8 mouse cellular contexts compared by ENCODE assay signal in genomic region chrX:47891243-47891906, GRCm38 (mm10). TPM values are rescaled to one million over a fixed set of nuclear protein-coding genes. Genes with fewer than 3 reads are reported as not detected.
DNase-seq lines count a peak whose midpoint lies in the region; ATAC-seq and TF ChIP-seq lines count a peak whose summit lies in the region.

No protein-coding gene starts in this region.

- H3K36me3 ChIP-seq in hindbrain, embryonic 12.5 days, result no peaks in the 10 kb centered on the region
- H3K36me3 ChIP-seq in midbrain, embryonic 14.5 days (ENCODE audit: control insufficient read depth, insufficient read depth, low read length), result no peaks in the 10 kb centered on the region

- H3K4me3 ChIP-seq in lung, adult 2 months (replicated peaks; ENCODE audit: extremely low read depth, low read depth, low read length), result peak overlapping the region; percentile 3
- H3K4me3 ChIP-seq in hindbrain, embryonic 12.5 days, result peak overlapping the region; percentile 58
- peak overlapping the region; percentile 53 for H3K4me3 ChIP-seq in midbrain, embryonic 14.5 days (replicated peaks; ENCODE audit: low read depth, low read length)

- peak; percentile 28 for DNase-seq in cerebellum, adult 11-12 months
- no peak for DNase-seq in lung, adult 2 months
- DNase-seq in lung, postnatal 4 days, result no peak
- peak; percentile 8 for DNase-seq in midbrain, embryonic 14.5 days
- DNase-seq in spleen, postnatal 10 days (ENCODE audit: low spot score in 2 of 2), result no peak

- TF ChIP-seq CTCF in lung, adult 2 months (IDR thresholded peaks at IDR 0.05; ENCODE audit: insufficient read depth, low read length), result no peak

- H3K4me2 ChIP-seq in hindbrain, embryonic 12.5 days (replicated peaks), result peak overlapping the region; percentile 50
- peak overlapping the region; percentile 57 for H3K4me2 ChIP-seq in midbrain, embryonic 14.5 days (ENCODE audit: low read length)

- TF ChIP-seq POLR2A in lung, adult 2 months (IDR thresholded peaks at IDR 0.05; ENCODE audit: borderline replicate concordance, extremely low read depth, low read depth, low read length), result no peak

- no peak for ATAC-seq in cerebellum, adult (ENCODE audit: insufficient number of reproducible peaks, low FRiP score, low TSS enrichment)
- peak; percentile 42 for ATAC-seq in hindbrain, embryonic 12.5 days (ENCODE audit: low FRiP score)
- ATAC-seq in midbrain, embryonic 14.5 days (ENCODE audit: low FRiP score, low TSS enrichment), result peak; percentile 69
- ATAC-seq in inflammation-experienced regulatory T-cells, adult 6 months, result no peak

- WGBS in lung, adult 2 months, result 23% methylated on average over 12 of the region's 12 CpGs
- 14% methylated on average over 11 of the region's 12 CpGs for WGBS in hindbrain, embryonic 12.5 days
- 16% methylated on average over 10 of the region's 12 CpGs for WGBS in midbrain, embryonic 14.5 days

- no peaks in the 10 kb centered on the region for H3K27me3 ChIP-seq in hindbrain, embryonic 12.5 days
- no peaks in the 10 kb centered on the region for H3K27me3 ChIP-seq in midbrain, embryonic 14.5 days (ENCODE audit: control insufficient read depth, insufficient read depth, low read length)

- H3K4me1 ChIP-seq in lung, adult 2 months (ENCODE audit: control insufficient read depth, insufficient read depth, low read length), result no peaks in the 10 kb centered on the region
- H3K4me1 ChIP-seq in hindbrain, embryonic 12.5 days, result no peaks in the 10 kb centered on the region
- H3K4me1 ChIP-seq in midbrain, embryonic 14.5 days (ENCODE audit: control insufficient read depth, insufficient read depth, low read length), result no peaks in the 10 kb centered on the region

- H3K27ac ChIP-seq in hindbrain, embryonic 12.5 days, result peak overlapping the region; percentile 81
- H3K27ac ChIP-seq in midbrain, embryonic 14.5 days (replicated peaks; ENCODE audit: low read depth, low read length), result peak overlapping the region; percentile 89

- no peaks in the 10 kb centered on the region for H3K9me3 ChIP-seq in hindbrain, embryonic 12.5 days (replicated peaks)
- H3K9me3 ChIP-seq in midbrain, embryonic 14.5 days (ENCODE audit: control insufficient read depth, low read length), result no peaks in the 10 kb centered on the region

- peak overlapping the region; percentile 73 for H3K9ac ChIP-seq in hindbrain, embryonic 12.5 days
- H3K9ac ChIP-seq in midbrain, embryonic 14.5 days (replicated peaks; ENCODE audit: low read length), result peak overlapping the region; percentile 73

RNA-seq across cellular contexts. Expression of gene Smarca1, which starts 1.4 kb away (rescaled TPM):
- polyA plus RNA-seq in lung, adult 2 months (2012; rRNA removed), result 0.22 and 0.68 TPM in 2 replicates
- 40.6 and 47.1 TPM in 2 replicates for polyA plus RNA-seq in hindbrain, embryonic 12.5 days (2016; fragmentation: Nextera tagmentation; extraction: Ambion mirVana)
- polyA plus RNA-seq in midbrain, embryonic 14.5 days (2014; fragmentation: Nextera tagmentation; extraction: Ambion mirVana), result 36.3 and 50.4 TPM in 2 replicates
- polyA plus RNA-seq in inflammation-experienced regulatory T-cells, adult 6 months (2017; shearing (Covaris generic)), result under 1 TPM in 1 of 3 experiments, not detected in 2; 0.07 TPM

RNA-seq across cellular contexts. Expression of gene Ocrl, which starts 20.8 kb away (rescaled TPM):
- 8.6 and 15.4 TPM in 2 replicates for polyA plus RNA-seq in lung, adult 2 months (2012; rRNA removed)
- 27.0 and 28.4 TPM in 2 replicates for polyA plus RNA-seq in hindbrain, embryonic 12.5 days (2016; fragmentation: Nextera tagmentation; extraction: Ambion mirVana)
- 29.4 and 36.8 TPM in 2 replicates for polyA plus RNA-seq in midbrain, embryonic 14.5 days (2014; fragmentation: Nextera tagmentation; extraction: Ambion mirVana)
- polyA plus RNA-seq in inflammation-experienced regulatory T-cells, adult 6 months (2017; shearing (Covaris generic)), result 1 to 10 TPM; 4.5 to 8.4 (median 7.4) TPM

Comparison
In these comparisons a context has a peak if more than half of its experiments do, and no peak if none do; other contexts are left out.
1. DNase-seq: peak in cerebellum, adult 11-12 months (single experiment) and midbrain, embryonic 14.5 days (single experiment); none in lung, adult 2 months (single experiment), lung, postnatal 4 days (0 of 2) and spleen, postnatal 10 days (0 of 2).
2. ATAC-seq: peak in hindbrain, embryonic 12.5 days (single experiment) and midbrain, embryonic 14.5 days (single experiment); none in cerebellum, adult (single experiment) and inflammation-experienced regulatory T-cells, adult 6 months (single experiment).
3. H3K4me3 ChIP-seq: peak in every context shown above with its lines; median percentile 58 in hindbrain, embryonic 12.5 days; 53 in midbrain, embryonic 14.5 days; 3 in lung, adult 2 months.
4. RNA of gene Smarca1, which starts 1.4 kb away (polyA plus RNA-seq): 36.3 to 50.4 TPM in midbrain, embryonic 14.5 days and 40.6 to 47.1 TPM in hindbrain, embryonic 12.5 days; 0.22 to 0.68 TPM in lung, adult 2 months and 0.07 TPM in inflammation-experienced regulatory T-cells, adult 6 months; every median in the first group is over 10 times any median in the second.